Mouse (Mus musculus): ENCODE results near the gene Kmt2b. TPM values are rescaled to one million over a fixed set of nuclear protein-coding genes. Genes with fewer than 3 reads are reported as not detected.

The Kmt2b gene
- polyA plus RNA-seq, 1 experiment, result 56.1 TPM

- peaks cover 5% of the 10 kb centered on the region for H3K4me1 ChIP-seq (ENCODE audit: control insufficient read depth, insufficient read depth, low read length)
- TF ChIP-seq CTCF (IDR thresholded peaks at IDR 0.05; ENCODE audit: control insufficient read depth, insufficient read depth, insufficient replicate concordance, low read depth, low read length), result no peak
- no peak for TF ChIP-seq POLR2A (IDR thresholded peaks at IDR 0.05; ENCODE audit: control insufficient read depth, low read depth, low read length)
- H3K27me3 ChIP-seq (ENCODE audit: control insufficient read depth, insufficient read depth, low read length), result no peaks in the 10 kb centered on the region
- H3K4me3 ChIP-seq (ENCODE audit: control insufficient read depth, low read depth, low read length), result peak within 1 kb of the TSS; percentile 92
- no peak within 1 kb of the TSS; the same call in 1 of the 2 replicates for H3K27ac ChIP-seq (ENCODE audit: control insufficient read depth, insufficient read depth, low read depth, low read length)
- peaks cover 3% of the 10 kb centered on the region for H3K36me3 ChIP-seq (ENCODE audit: control insufficient read depth, insufficient read depth, low read length)
Measured at GRCm38 (mm10) chr7:30564970-30565571, 23.5 kb downstream of the Kmt2b start, which contains the start of gene Igflr1. Gene Igflr1 (plus strand): TSS chr7:30565427.

GRCm38 (mm10) chr7:30563906-30564280 lies 24.6 kb downstream of the Kmt2b start:
- Histone ChIP-seq H3K27me3 (ENCODE audit: control insufficient read depth, insufficient read depth, low read length) (no peaks in the 10 kb centered on the region), H3K4me1 (ENCODE audit: control insufficient read depth, insufficient read depth, low read length) (peaks cover 7% of the 10 kb centered on the region), H3K27ac (ENCODE audit: control insufficient read depth, insufficient read depth, low read depth, low read length) (peak overlapping the region; percentile 95; the same call in 1 of the 2 replicates), H3K36me3 (ENCODE audit: control insufficient read depth, insufficient read depth, low read length) (peaks cover 2% of the 10 kb centered on the region; the same call in 1 of the 2 replicates), H3K4me3 (ENCODE audit: control insufficient read depth, low read depth, low read length) (peak overlapping the region; percentile 92)
- TF ChIP-seq CTCF (IDR thresholded peaks at IDR 0.05; ENCODE audit: control insufficient read depth, insufficient read depth, insufficient replicate concordance, low read depth, low read length), result no peak
- TF ChIP-seq POLR2A (IDR thresholded peaks at IDR 0.05; ENCODE audit: control insufficient read depth, low read depth, low read length), result no peak

DNA sequence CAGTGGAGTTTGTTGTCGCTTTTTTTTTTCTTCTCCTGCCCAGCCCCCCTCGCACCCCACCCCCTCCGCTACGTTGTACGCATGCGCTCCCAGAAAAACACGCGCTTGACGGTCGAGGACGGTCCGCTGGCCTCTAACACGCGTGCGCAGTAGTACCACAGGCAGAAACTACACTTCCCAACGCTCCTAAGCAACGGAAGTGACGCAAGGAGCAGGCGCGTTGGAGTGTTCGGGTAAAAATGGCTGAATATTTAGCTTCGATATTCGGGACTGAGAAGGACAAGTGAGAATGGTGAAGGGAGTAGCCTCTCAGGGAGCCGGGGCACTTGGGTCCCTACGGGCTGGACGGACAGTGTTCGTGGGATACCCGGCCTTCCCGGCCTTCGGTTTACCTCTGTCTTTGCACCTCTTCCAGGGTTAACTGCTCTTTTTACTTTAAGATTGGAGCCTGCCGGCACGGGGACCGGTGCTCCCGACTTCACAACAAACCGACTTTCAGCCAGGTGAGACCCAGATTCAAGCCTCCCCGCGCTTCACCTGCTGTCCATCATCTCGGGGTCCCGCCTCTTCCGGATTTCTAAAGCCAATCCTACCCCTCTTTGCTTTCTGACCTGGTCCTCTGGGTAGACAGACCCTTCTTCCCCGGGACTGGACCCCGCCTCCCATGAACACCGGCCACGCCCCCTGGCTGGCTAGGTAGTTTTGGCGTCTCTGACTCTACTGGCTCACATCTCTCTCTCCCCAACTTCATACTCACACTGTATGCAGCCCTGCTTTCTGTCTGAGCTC lies 25.2 kb downstream of the Kmt2b start, which contains the start of the genes U2af1l4, Gm49396 and Psenen:
TSS of gene U2af1l4 (plus strand) at position 185 of the 789 bp plus-strand sequence.
TSS of gene Gm49396 (plus strand) at position 228 of the 789 bp plus-strand sequence.
TSS of gene Psenen (minus strand) at position 511 of the 789 bp plus-strand sequence.
- Histone ChIP-seq H3K4me1 (ENCODE audit: control insufficient read depth, insufficient read depth, low read length) (peaks cover 8% of the 10 kb centered on the region), H3K4me3 (ENCODE audit: control insufficient read depth, low read depth, low read length) (peak within 1 kb of the TSS; percentile 92), H3K36me3 (ENCODE audit: control insufficient read depth, insufficient read depth, low read length) (no peaks in the 10 kb centered on the region), H3K27me3 (ENCODE audit: control insufficient read depth, insufficient read depth, low read length) (no peaks in the 10 kb centered on the region), H3K27ac (ENCODE audit: control insufficient read depth, insufficient read depth, low read depth, low read length) (peak within 1 kb of the TSS; percentile 95)
- TF ChIP-seq CTCF (IDR thresholded peaks at IDR 0.05; ENCODE audit: control insufficient read depth, insufficient read depth, insufficient replicate concordance, low read depth, low read length), result no peak
- TF ChIP-seq POLR2A (IDR thresholded peaks at IDR 0.05; ENCODE audit: control insufficient read depth, low read depth, low read length), result peak; percentile 49; the same call in 1 of the 2 replicates

- H3K4me3 ChIP-seq (ENCODE audit: control insufficient read depth, low read depth, low read length), result peak overlapping the region; percentile 92
- no peaks in the 10 kb centered on the region for H3K27me3 ChIP-seq (ENCODE audit: control insufficient read depth, insufficient read depth, low read length)
- H3K36me3 ChIP-seq (ENCODE audit: control insufficient read depth, insufficient read depth, low read length), result no peaks in the 10 kb centered on the region
- H3K27ac ChIP-seq (ENCODE audit: control insufficient read depth, insufficient read depth, low read depth, low read length), result peak overlapping the region; percentile 76
- peaks cover 13% of the 10 kb centered on the region for H3K4me1 ChIP-seq (ENCODE audit: control insufficient read depth, insufficient read depth, low read length)
- no peak for TF ChIP-seq CTCF (IDR thresholded peaks at IDR 0.05; ENCODE audit: control insufficient read depth, insufficient read depth, insufficient replicate concordance, low read depth, low read length)
- no peak for TF ChIP-seq POLR2A (IDR thresholded peaks at IDR 0.05; ENCODE audit: control insufficient read depth, low read depth, low read length)
Measured at GRCm38 (mm10) chr7:30562526-30563116, 25.9 kb downstream of the Kmt2b start.

DNA sequence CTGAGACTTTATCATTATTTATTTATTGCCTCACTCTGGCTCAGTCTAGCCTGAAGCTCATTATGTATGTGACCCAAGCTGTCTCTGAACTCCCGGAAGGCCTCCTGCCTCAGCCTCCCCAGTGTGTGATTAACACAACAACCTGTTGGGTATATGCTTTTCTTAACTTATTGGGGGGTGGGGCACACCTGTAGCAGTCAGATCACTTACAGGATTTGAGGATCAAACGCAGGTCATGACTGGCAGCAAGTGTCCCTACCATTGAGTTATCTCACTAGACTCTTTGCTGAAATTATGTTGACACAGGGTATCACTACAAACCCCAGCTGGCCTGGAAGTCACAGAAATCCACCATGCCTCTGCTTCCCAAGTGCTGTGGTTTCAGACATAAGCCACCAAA lies 28.2 kb downstream of the Kmt2b start:
- Histone ChIP-seq H3K4me1 (ENCODE audit: control insufficient read depth, insufficient read depth, low read length) (peaks cover 16% of the 10 kb centered on the region), H3K27me3 (ENCODE audit: control insufficient read depth, insufficient read depth, low read length) (no peaks in the 10 kb centered on the region), H3K36me3 (ENCODE audit: control insufficient read depth, insufficient read depth, low read length) (no peaks in the 10 kb centered on the region; the same call in 1 of the 2 replicates), H3K27ac (ENCODE audit: control insufficient read depth, insufficient read depth, low read depth, low read length) (no peak overlapping the region), H3K4me3 (ENCODE audit: control insufficient read depth, low read depth, low read length) (no peak overlapping the region)
- TF ChIP-seq CTCF (IDR thresholded peaks at IDR 0.05; ENCODE audit: control insufficient read depth, insufficient read depth, insufficient replicate concordance, low read depth, low read length), result no peak
- TF ChIP-seq POLR2A (IDR thresholded peaks at IDR 0.05; ENCODE audit: control insufficient read depth, low read depth, low read length), result no peak

DNA sequence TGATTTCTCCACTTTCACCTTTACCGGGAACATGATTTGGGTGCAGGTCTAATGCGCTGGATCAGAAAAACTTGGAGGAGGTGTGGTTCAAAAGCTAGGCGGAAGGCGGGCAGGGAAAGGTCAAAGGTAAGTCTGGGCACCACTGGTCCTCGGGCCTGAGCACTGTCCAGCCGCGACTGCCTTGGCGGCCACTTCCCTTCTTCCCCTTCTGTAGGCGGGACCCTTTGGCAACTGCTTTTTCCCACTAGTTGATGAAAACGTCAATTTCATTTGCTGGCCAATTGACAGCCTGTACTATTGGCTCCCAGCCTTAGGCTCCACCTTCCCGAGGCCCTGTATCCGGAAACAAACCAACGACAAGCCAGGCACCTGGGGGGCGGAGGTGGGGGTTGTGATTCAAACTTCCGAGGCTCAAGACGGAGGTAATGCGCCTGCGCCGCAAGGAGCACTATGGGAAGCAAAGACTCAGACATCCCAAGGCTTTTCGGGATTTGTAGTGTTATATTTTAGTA lies 29.0 kb downstream of the Kmt2b start, which contains the start of gene Lin37:
TSS of gene Lin37 (minus strand) at position 396 of the 512 bp plus-strand sequence.
- H3K36me3 ChIP-seq (ENCODE audit: control insufficient read depth, insufficient read depth, low read length), result no peaks in the 10 kb centered on the region; the same call in 1 of the 2 replicates
- TF ChIP-seq CTCF (IDR thresholded peaks at IDR 0.05; ENCODE audit: control insufficient read depth, insufficient read depth, insufficient replicate concordance, low read depth, low read length) (no peak), POLR2A (IDR thresholded peaks at IDR 0.05; ENCODE audit: control insufficient read depth, low read depth, low read length) (peak; percentile 61; the same call in 1 of the 2 replicates)
- H3K4me3 ChIP-seq (ENCODE audit: control insufficient read depth, low read depth, low read length), result peak within 1 kb of the TSS; percentile 94
- H3K27ac ChIP-seq (ENCODE audit: control insufficient read depth, insufficient read depth, low read depth, low read length), result peak within 1 kb of the TSS; percentile 79
- peaks cover 19% of the 10 kb centered on the region for H3K4me1 ChIP-seq (ENCODE audit: control insufficient read depth, insufficient read depth, low read length)
- H3K27me3 ChIP-seq (ENCODE audit: control insufficient read depth, insufficient read depth, low read length), result no peaks in the 10 kb centered on the region

Measured in testis, adult 2 months (tissue).